Mouse (Mus musculus): Measurements from ENCODE around the gene Cyp2d10.
"Not testable (repeated sequence)": the region's sequence is repeated elsewhere in the genome, so short reads cannot be mapped to it uniquely, and the experiment has no call there.

GRCm38 (mm10) chr15:82452133-82452532 lies 45.1 kb upstream of the Cyp2d10 start:
- TF ChIP-seq GATA1, TAL1 (IDR thresholded peaks at IDR 0.05; ENCODE audit: low read length): not testable (repeated sequence)

All from erythroblast, embryonic 14.5 days (primary cell).